Mouse (Mus musculus) cerebellum, adult 2 months (tissue): Measurements from ENCODE around the gene Cdkl5.

Experiments used
- CTCF ChIP-seq: fragments of 200-500 bp; IDR thresholded peaks from 2 replicates; pipeline ENCODE4 v1.5.1; 2011; ENCODE audit warnings: low read depth, mild to moderate bottlenecking, control low read depth, low read length, moderate library complexity, borderline replicate concordance; ENCODE audit not compliant: insufficient read depth
- POLR2A ChIP-seq: fragments of 200-500 bp; IDR thresholded peaks from 2 replicates; pipeline ENCODE4 v1.6.1; 2011; ENCODE audit warnings: low read length, control low read depth, borderline replicate concordance; ENCODE audit not compliant: insufficient read depth

GRCm38 (mm10) chrX:160928870-160929269, 65.6 kb downstream of the Cdkl5 start:
- no peak for TF ChIP-seq CTCF
- TF ChIP-seq POLR2A = no peak
